Mouse (Mus musculus): ENCODE measurements around the gene Olfr466.

The Olfr466 gene

DNA sequence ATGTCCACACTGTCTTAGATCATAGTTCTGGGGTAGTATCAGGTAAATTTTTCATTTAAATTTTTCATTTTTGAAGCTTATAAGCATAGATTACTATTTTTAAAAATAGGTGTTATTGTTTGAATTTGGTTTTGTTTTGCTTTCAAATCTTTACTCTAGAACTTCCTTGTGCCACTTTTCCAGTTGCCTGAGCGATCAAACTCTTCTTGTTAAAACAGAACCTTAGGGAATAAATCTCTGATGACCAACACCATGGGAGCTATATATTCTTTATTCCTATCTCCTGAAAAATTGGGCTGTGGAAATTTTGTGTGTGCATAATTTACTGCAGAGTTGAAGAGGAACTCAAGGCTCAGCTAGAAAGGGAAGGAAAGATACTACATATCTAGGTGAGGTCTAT, at the start of gene Olfr466:
Gene Olfr466 (plus strand): TSS at position 301 of the 400 bp plus-strand sequence.
- no peak for DNase-seq (ENCODE audit: low spot score in 2 of 2)

GRCm38 (mm10) chr13:65100678-65101077, 49.4 kb upstream of the Olfr466 start:
- DNase-seq (ENCODE audit: low spot score in 2 of 2) = no peak

DNA sequence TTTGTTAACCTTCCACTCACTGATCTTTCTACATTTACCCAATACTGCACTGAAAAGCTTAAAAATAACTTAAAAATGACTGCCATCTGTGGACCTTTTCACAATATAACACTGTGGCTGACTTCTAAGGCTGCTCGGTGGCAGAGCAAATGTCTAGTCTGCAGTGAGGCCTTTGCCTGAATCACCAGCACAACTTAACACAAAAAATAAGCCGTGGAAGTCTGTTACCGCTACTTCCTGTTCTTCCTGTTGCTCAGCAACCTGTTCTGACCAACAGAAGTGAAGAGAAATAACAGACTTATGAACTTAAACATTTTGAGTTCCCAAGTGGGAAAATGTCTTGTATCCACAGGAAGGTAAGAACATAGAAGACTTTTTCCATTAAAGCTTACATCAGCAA, 48.8 kb upstream of the Olfr466 start:
- no peak for DNase-seq (ENCODE audit: low spot score in 2 of 2)

GRCm38 (mm10) chr13:65111961-65112360, 38.1 kb upstream of the Olfr466 start:
- DNase-seq (ENCODE audit: low spot score in 2 of 2) = no peak

DNA sequence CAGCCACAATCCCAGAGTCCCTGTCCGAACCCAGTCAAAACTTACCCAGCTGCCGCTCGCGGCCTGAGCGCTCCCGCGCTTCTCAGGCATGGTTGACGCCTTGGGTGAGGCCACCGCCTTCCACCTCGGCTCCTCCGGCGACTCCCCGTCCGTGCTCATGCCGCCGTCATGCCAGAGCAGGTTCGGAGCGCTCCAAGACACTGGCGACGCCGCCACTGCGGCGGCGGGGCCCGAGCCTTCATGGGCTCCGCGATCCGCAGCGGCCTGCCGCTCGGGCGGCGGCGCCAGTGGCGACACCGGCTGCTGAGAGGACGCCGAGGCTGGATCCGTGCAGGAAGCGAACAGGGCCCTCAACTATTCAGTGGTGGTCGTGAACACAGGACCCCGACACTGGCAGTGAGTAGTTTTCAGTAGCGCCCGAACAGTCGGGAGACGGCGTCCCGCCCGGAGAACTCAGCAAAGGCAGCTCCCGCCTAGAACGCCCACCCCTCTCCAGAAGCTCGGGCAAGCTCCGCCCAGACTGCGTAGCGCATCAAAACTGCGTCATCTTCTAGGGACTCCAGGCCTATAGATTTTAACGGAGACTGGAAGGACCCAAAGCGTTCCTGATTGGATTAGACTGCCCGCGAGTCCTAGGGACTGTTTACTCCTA, 37.5 kb upstream of the Olfr466 start, which contains the start of gene Mfsd14b:
Gene Mfsd14b (minus strand): TSS at position 517 of the 652 bp plus-strand sequence.
- peak; percentile 95 to 96 for DNase-seq (ENCODE audit: low spot score in 2 of 2)

DNA sequence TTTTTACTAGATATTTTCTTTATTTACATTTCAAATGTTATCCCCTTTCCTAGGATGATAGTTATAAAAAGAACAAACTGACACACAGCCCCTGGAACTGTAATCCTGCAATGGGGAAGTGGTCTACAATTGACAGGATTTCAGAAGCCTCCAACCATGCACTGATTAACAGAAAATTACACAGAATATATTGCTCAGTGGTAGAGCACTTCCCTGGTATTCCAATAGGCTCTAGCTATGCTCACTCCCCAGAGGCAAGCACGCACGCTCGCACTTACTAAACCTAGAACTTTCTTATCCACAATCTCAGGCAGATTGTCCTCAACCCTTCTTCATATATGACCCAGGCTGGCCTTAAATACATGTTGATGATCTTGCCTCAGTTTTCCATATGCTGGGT, 36.8 kb upstream of the Olfr466 start:
- peak in 1 of 2 experiments; percentile 4 for DNase-seq (ENCODE audit: low spot score in 2 of 2)

DNA sequence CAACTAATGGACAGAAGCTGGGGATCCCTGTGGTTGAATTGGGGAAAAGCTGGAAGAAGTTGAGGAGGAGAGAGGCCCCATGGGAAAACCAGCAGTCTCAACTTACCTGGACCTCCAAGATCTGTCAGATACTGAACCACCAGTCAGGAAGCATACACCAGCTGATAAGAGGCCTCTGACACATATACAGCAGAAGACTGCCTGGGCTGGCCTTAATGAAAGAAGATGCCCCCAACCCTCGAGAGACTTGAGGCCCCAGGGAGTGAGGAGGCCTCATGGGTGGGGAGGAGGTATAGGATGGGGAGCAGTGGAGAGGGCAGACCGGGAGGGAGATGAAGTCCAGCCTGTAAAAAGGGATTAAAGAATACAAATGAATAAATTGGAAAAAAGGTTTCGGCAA, 29.1 kb upstream of the Olfr466 start:
- DNase-seq (ENCODE audit: low spot score in 2 of 2) = no peak

DNA sequence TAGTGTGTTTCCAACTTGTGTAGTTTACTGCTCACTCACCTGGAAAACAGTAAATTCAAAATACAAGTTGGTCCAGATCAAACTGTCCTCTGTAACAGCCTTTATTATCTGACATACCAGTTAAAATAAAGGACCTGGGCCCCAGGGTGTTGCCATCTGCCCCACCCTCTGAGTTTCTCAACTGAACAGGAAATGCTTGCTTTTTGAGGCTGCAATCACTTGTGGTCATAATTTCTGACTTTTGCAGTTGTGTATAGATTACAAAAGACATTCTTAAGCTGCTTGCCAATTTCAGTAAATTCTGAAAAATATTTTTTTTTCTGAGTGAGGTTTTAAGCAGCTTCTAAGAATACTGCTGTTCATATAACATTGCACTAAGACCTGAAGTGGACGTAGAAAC, 27.9 kb upstream of the Olfr466 start:
- DNase-seq (ENCODE audit: low spot score in 2 of 2) = no peak

DNA sequence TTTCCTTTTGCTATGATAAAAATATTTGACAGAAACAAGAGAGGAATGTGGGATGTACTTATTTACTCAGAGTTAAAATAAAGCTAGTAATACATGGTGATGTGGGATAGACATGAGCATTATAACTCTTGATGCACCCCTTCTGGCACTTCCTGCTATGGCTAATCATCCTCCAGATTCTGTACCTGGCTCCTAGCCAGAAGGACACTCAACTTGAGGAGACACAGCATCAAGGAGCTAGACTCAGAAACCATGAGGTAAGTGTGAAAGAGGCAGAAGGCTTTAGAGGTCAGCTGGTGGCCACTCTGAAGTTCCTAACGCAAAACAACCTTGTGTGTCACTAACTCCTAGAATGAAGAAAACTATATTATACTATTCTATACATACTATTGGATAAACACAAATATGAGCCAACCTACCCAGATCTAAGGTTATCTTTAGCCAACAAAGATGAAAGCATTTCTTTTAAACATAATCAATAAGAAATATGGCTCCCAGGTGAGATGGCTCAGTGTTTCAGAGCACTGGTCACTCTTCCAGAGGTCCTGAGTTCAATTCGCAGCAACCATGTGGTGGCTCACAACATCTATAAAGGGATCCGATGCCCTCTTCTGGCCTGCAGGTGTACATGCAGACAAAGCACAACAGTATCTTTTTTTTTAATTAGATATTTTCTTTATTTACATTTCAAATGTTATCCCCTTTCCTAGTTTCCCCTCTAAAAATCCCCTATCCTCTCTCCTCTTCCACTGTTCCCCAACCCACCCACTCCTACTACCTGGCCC, 22.8 kb upstream of the Olfr466 start:
- no peak for DNase-seq (ENCODE audit: low spot score in 2 of 2)

GRCm38 (mm10) chr13:65137789-65138188, 12.3 kb upstream of the Olfr466 start, which contains the start of gene Olfr465-ps1:
Gene Olfr465-ps1 (plus strand): TSS chr13:65138089.
- DNase-seq (ENCODE audit: low spot score in 2 of 2) = no peak

DNA sequence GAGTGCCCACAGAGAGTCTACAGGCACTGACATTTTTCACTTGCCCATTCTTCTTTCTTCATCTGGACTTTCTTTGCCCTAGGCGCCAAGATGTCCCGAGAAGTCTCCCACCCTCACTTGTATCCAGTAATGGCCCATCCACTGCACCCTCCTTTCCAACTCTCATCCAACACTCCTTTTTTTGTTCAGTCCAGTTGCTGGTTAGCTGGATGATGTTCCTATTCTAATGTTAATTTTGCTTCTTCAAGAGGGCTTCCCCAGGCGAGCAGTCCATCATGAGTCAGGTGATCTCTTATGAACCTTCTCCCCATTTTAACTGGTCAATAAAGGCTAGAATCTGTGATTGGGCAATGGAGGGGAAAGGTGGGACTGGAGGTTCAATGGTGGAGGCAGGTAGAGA, 24.1 kb downstream of the Olfr466 start:
- DNase-seq (ENCODE audit: low spot score in 2 of 2) = no peak

DNA sequence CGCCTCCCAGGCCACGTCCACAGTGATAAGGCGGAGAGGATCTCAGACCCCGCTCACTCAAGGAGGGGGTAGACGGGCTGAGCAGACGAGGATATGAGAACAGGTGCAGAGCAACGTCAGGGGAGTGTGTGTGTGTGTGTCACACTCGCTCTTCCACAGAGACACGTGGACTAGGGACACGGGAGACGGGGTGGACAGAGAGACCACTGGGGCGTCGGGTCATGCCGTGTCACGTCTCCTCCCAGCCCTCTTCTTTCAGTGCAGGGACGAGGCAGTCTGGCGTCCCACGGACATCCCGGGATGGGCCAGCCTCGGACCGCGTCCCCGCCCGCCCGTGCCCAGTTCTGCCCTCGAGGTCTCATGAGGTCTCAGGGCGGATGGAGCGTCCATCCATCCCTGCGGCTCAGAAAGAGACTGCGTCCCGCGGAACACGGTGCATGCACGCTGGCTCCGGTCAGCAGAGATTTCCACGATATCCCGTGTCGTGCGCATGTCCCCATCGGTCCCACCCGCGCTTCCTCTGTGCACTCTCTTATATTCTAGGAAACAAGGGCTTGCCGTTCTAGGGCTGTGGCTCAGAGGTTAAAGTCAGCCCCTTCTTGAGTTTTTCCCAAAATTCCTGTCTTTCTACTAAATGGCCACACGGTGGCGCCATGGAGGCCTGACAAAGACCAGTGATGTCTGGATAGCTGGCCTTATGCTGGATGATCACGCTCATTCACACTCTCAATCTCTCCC, 25.9 kb downstream of the Olfr466 start:
- peak; percentile 1 to 7 for DNase-seq (ENCODE audit: low spot score in 2 of 2)

DNA sequence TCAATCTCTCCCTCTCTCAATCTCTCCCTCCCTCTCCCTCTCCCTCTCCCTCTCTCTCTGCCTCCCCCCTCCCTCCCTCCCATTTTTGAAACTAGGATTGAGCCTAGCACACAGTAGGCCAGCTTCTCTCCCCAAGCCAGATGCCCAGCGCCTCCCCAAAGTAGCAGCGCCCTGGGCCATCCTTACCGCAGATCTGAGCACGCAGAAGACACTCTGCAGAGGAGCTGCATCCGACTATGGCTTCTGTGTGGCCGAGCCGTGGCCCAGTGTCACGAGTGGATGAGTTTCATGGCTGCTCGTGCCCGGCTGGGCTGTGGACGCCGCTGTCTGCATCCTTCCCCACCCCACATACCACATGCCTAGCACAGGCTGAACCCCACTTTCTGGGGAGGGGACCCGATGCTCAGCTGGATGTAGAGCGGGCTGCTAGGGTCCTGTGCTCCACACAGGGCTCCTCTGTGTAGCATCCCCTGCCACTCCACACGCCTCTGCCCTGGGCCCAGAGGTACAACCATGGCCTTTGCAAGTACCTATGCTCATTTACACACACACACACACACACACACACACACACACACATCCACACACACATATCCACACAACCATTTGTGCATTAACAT, 26.5 kb downstream of the Olfr466 start:
- no peak for DNase-seq (ENCODE audit: low spot score in 2 of 2)

DNA sequence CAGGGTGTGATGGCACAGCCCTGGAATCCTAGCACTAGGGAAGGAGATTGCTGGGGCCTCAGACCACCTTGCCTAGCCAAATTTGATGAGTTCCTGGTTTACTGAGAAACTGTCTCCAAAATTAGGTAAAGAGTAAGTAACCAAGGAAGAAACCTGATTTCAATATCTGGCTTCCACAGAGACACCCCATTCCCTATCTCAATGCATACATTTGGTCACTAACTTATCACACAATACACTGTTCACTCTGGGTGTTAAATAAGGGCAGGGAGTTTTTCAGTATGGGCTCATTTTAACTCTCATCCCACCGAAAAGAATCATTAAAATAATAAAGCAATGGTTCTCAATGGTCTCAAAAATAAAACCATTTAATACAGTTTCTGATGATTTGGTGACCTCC, 50.6 kb downstream of the Olfr466 start:
- no peak for DNase-seq (ENCODE audit: low spot score in 2 of 2)
